Mouse (Mus musculus) retina, postnatal 1 day (tissue): ENCODE data around the gene Smg1.
"Not testable (repeated sequence)": the region's sequence is repeated elsewhere in the genome, so short reads cannot be mapped to it uniquely, and the experiment has no call there.

Experiments
- DNase-seq: peaks from one replicate; pipeline ENCODE4 v3.0.0-alpha.2; 2012

Gene Smg1

GRCm38 (mm10) chr7:118248069-118248468, 4.6 kb upstream of the Smg1 start:
- DNase-seq: no peak

DNA sequence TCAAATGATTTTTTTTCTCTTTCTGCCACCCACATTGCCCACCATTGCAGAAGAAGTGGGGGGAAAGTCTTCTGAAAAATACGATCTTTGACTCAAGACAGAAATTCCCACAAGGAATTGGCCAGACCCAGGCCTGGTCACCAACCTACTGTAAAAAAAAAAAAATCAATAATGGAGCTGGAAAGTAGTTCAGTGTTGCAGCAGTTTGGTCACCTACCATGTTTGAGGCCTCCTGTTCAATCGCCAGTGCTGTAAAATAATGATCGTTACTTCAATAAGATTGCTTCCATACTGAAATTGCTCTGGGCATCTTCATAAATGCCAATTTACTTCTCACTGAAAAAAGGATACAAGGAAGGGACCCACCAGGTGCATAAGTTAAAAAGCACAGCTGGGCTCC, 1.8 kb upstream of the Smg1 start:
- DNase-seq: no peak

DNA sequence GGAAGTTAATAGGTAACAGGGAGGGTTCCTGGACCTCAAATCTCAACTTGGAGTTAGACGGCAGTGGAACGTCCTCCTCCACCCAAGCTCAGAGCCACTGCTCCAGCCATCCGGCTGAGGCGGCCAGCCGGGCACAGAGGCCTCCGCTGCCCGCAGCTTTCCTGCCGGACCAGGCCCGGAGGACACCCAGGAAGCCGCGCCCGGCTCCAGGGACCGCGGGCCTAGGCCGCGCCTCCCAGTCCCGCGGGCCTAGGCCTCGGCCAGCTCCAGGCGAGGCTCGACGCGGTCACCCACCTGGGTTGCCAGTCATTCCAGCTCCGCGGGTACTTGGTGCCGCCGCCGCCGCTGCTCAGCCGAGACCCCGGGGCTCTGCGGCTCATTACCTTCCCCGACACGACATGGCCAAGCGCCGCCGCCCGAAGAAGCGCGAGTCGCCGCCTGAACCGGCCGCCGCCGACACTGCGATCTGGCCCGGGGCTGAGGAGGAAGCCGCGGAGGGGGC, 508 bp downstream of the Smg1 start:
- no peak for DNase-seq

GRCm38 (mm10) chr7:118242309-118242708, 1.2 kb downstream of the Smg1 start:
- no peak for DNase-seq

DNA sequence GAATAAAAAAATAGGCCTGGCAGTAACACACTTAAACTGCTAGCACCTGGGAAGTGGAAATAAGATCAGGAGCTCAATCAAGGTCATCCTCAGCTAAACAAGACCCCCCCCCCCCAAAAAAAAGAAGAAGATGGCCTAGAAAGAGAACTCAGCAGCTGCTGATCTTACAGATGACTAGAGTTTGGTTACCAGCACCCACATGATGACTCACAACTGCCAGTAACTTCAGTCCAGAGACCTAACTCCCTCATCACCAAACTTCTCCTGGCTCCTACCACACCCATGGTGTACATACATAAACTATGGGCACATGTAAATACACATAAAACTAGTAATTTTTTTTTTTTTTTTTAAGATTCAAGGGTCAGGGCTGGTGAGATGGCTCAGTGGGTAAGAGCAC, 3.1 kb downstream of the Smg1 start:
- no peak for DNase-seq

- no peak for DNase-seq
Measured at GRCm38 (mm10) chr7:118239996-118240395, 3.5 kb downstream of the Smg1 start.

- no peak for DNase-seq
Measured at GRCm38 (mm10) chr7:118236949-118237348, 6.5 kb downstream of the Smg1 start.

GRCm38 (mm10) chr7:118234236-118234635, 9.2 kb downstream of the Smg1 start:
- DNase-seq: no peak

- no peak for DNase-seq
Measured at GRCm38 (mm10) chr7:118232613-118233012, 10.9 kb downstream of the Smg1 start.

DNA sequence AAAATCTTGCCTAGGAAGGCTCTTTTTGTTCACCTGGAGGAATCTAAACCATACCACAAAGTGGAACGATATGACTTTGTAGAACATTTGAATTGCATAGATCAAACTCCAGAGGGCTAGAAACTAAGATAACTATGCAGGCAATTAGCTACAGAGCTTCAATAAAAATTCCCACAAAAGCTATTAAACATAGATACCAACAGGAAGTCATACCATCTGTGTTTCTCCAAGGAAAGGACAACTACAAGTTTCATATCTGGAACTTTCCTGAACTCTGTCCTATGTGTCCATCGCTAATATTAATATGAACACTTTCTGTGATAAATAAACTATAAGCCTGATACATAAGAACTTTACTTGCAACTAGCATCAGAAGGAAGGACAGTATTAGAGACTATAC, 23.7 kb downstream of the Smg1 start:
- no peak for DNase-seq

GRCm38 (mm10) chr7:118206396-118206795, 37.1 kb downstream of the Smg1 start:
- DNase-seq: no peak

DNA sequence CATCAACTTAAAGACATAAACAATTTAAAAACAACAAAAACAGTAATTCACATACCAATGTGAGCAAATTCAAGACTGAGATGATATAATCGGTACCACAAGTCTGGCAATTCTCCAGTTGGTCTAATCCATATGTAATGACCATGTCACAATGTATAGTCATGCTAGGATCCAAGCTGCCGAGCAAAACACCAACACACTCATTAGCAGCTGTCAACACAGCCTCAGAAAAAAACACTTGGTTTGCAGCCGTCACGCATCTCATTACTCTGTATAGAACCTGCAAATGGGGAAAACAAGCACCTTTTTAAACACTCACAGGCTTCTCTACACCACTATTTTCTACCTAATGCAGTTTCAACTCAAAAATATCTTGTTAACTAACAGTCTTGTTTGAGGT, 47.7 kb downstream of the Smg1 start:
- no peak for DNase-seq

DNA sequence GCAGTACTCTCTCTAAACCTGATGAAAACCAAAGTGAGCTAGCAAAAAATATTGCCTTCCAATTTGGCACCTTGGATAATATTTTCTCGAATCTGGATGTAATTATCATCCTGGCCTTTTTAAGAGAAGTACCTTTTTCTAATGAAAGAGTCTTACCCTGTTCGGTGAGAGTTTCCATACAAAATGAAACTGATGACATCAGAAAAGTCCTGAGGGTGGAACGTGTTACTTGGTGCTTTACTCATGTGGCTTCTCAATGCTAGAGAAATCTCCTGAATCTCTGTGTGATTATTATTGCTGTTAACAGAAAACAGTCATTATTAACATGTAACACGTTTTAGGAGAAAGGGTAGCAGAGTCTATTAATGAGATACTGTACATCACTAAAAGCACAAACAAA, 57.6 kb downstream of the Smg1 start:
- DNase-seq: no peak

DNA sequence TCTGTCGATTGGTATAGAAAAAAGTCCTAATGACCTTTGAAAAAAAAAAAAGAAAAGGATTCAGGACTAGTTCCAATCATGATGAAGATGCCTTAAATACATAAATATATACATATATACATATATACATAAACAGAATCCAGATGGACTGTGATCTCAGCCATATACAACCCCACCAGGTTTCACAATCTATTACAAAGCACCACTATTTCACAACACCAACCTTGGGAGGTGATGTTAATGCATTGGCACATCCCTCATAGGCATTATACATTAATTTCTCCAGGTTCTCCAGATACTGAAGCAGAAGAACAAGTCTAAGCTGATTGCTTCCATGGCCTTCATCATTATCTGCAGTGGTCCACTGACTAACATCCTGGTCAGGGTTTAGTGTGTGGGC, 58.9 kb downstream of the Smg1 start:
- no peak for DNase-seq

DNA sequence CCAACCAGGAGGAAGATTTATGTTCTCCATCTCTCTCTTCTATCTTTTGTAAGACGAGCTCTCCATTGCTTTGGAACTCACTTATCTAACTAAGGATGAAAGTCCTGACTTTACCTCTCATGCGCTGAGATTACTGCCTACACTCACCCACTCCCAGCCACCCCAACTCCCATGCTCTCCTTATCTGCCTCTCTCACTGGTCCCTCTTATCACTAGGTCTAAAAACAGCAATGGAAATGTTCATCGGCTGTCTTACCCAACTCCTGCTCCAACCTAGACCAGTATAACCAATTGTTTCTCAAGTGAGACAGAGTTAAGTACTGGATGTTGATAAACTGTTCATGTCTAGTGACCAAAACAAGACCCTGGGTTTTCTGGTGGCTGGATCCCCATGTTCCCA, 62.3 kb downstream of the Smg1 start:
- no peak for DNase-seq

DNA sequence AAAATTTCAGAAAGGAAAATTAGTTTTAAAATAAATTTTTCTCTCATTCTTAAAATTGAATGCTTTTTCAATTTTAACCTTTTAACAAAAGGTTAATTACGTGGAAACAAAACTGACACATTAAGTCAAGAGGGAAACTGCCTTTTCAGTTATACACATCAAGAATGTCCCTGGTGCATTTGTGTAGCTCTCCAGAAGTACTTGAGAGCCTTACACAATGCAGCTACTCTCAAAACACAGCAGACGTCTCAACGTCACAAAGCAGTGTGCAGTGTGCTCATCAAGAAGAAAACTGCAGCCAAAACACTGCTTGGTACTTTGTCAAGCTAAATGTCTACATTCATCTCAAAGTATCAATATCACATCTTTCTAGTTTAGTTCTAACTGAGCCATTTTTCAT, 63.7 kb downstream of the Smg1 start:
- no peak for DNase-seq

DNA sequence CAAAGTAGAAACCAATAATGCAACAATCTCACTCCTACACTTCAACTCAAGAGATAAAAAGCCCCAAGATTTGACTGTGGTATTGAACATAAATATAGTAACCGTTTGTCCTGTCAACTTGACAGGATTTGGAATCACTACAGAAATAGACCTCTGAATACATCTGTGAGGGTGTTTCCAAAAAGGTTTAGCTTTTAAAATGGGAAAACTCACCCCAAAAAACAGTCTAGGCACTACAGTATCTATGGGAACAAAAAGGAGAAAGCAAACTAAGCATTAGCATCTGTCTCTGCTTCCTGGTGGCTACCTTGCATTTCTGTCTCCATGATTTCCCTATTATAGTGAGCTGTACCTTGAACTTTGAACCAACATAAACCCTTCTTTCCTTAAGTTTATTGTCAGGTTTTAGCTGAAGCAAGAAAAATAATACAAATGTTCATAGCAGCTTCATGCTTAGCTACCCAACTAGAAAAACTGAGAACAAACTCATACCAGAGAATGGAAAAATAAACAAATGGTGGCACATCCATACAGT, 67.6 kb downstream of the Smg1 start:
- DNase-seq: no peak

- not testable (repeated sequence) for DNase-seq
Measured at GRCm38 (mm10) chr7:118170125-118170524, 73.3 kb downstream of the Smg1 start.

DNA sequence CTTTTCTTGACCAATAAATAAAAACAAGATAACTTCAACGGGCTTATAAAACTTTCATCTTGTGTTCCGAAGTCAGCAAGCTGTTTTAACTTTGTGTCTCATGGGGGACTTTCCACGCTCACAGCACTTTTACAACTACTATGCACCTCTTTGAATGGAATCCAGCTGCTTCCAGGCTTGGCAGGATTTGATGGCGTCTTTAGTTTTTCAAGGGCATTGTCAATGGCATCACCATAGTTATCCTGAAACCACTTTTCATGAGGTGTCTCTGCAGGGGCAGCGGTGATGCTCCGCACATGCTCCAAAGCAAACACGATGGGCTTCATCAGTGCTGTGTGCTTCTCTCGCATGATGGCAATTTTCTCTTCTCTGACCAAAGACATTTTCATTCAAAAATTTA, 80.5 kb downstream of the Smg1 start:
- DNase-seq: no peak

DNA sequence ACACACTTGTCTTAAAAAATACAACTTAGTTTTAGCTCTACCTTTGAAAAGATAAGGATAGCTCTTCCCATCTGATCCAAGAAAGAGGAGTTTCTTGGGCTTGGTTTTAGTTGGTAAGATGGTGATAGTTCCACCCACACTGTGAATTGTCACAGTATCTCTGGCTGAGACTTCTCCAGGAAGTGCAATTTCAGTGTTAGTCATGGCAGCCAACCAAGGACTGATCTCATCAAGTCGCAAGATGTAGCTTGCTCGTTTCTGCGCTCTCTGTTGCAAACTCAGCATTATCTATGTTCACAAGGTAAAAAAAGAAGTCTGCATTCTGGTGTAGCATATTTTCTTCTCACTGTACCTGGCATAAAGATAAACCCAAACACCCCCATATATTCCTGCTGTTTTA, 83.3 kb downstream of the Smg1 start:
- no peak for DNase-seq

GRCm38 (mm10) chr7:118156461-118156860, 87.0 kb downstream of the Smg1 start:
- no peak for DNase-seq

DNA sequence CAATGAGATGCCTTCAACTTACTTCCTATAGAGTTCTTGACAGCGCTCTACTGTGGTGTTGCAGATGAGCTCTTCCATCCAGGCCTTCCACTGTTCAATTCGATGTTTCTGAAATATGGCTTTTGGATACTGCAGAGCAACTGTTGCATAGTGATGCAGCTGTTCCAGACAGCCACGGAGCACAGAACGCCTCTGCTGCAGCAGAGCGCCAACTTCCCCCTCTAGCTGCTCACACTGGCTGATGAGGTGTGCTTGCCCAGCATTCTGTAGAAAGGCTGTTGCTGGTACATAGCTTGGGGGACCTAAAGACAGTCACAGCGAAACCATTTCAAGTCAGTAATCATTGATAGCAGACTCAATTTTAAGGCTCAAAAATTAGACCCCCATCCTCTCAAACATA, 89.3 kb downstream of the Smg1 start:
- DNase-seq: no peak

DNA sequence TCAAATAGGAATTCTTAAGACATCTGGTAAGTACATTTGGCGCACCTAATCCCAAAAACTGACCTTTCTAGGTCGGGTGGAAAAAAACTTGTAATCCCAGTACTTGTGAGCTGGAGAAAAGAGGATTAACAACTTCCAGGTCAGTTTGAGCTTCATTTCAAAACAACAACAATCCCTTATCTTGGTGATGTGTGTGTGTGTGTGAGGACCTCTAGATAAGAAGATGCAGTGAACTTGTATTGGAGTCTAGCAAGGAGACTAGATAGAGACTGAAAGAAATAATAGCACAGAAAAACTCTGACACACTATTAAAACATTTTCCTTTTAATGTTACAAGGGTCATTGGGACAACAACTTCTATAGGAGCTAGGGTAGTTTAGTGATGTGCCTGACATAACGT, 99.9 kb downstream of the Smg1 start:
- peak; percentile 15 for DNase-seq

GRCm38 (mm10) chr7:118143123-118143522, 100.3 kb downstream of the Smg1 start:
- no peak for DNase-seq

- DNase-seq: no peak
Measured at GRCm38 (mm10) chr7:118141271-118141670, 102.2 kb downstream of the Smg1 start.

- no peak for DNase-seq
Measured at GRCm38 (mm10) chr7:118135128-118135527, 108.3 kb downstream of the Smg1 start.
